Mouse (Mus musculus) adrenal gland, adult 18-20 months (tissue): ENCODE measurements around the gene Lrfn2. TPM values are rescaled to one million over a fixed set of nuclear protein-coding genes. Genes with fewer than 3 reads are reported as not detected.

Experiments used
- DNase-seq, 2 experiments: peaks; one replicate each; pipeline ENCODE4 v3.0.0; 2021 to 2022; ENCODE audit warnings: low spot score in 2 of 2
- microRNA-seq, 2 experiments: library from miRNA; unstranded; fragments of <30 nt; microRNA quantifications; one replicate each; pipeline ENCODE4 v1.2.0; 2021; ENCODE audit warnings: borderline number of aligned reads in 2 of 2
- total RNA-seq, 2 experiments: library from RNA; stranded (reverse); gene quantifications; 1 replicate in 1 of 2; 2 replicates in 1 of 2; pipeline ENCODE4 v1.2.3; 2021

Lrfn2 gene
- total RNA-seq, 2 experiments from 2014 or later: 0.50 to 0.74 TPM

DNA sequence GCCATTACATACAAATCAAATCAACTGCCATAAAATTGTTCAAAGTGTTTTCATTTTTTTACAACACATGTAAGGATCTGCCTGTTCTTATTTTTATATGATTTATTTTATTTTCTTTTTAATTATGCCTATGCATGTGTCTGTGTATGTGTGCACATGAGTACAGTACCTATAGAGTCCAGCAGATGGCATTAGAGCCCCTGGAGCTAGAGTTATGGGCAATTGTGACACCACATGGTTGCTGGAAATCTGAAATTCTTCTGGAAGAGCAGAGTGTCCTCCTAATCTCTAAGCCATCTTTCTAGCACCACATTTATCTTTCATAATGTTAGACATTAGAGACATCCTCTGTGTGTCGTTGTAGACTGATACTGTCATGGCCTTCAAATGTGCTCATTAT, 192.0 kb downstream of the Lrfn2 start:
- no peak for DNase-seq

DNA sequence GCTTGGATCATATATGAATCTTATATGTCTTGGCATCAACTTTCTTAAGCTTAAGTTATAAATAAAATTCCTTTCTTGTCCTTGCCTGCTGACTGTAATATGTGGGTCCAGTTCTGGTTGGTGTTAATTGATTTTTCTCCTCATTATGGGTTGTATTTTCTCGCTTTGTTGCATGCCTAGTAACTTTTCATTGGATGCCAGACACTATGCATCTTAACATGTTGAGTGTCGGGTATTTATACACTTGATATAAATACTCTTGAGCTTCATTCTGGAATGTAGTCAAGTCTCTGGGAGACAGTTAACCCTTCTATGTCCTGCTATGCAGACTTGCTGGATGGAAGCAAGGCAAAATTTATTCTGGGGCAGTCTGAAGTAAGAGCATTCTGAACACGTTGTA, 192.5 kb downstream of the Lrfn2 start:
- no peak for DNase-seq

Small RNA genes within 50 kb of the gene (microRNA-seq; reads per million reads assigned to microRNA genes)
- gene Gm44304: 0 reads per million in 2 experiments
